Mouse (Mus musculus) heart, adult 18-20 months (tissue): ENCODE measurements around the gene Rpl27a. TPM values are rescaled to one million over a fixed set of nuclear protein-coding genes. Genes with fewer than 3 reads are reported as not detected.

Experiments
- DNase-seq, 2 experiments: peaks; one replicate each; pipeline ENCODE4 v3.0.0; 2021 to 2022; ENCODE audit warnings: mixed read lengths in 1 of 2
- microRNA-seq, 2 experiments: library from miRNA; unstranded; fragments of <30 nt; microRNA quantifications; one replicate each; pipeline ENCODE4 v1.2.0; 2022
- total RNA-seq, 2 experiments: library from RNA; stranded (reverse); gene quantifications; 2 replicates each; pipeline ENCODE4 v1.2.3; 2021

The Rpl27a gene
- total RNA-seq, 2 experiments from 2014 or later, result 93.0 to 99.0 TPM

DNA sequence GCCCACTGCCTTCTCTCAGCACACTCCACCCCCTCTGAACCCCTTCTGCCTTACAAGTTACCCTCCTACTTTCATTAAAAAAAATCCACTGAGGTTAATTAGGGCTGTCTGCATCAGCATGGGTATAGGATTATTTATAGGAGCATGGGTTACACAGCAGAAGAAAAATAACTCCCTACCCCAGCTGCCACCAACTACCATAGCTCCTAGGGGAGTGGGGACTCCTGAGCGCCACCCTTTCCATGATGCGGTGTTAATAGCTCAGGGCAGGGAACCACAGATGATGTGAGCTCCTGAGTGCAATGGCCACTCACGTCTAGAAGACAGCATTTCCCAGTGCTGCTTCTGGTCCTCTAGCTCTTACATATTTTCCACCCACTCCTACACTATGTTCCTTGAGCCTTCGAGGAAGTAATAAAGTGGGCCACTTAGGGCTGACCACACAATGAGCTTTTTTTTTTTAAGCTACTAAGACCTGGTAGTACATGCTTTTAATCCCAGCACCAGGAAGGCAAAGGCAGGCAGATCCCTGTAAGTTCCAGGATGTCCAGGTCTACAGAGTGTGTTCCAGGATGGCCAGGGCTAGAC lies 44.9 kb downstream of the Rpl27a start:
- DNase-seq, result no peak

DNA sequence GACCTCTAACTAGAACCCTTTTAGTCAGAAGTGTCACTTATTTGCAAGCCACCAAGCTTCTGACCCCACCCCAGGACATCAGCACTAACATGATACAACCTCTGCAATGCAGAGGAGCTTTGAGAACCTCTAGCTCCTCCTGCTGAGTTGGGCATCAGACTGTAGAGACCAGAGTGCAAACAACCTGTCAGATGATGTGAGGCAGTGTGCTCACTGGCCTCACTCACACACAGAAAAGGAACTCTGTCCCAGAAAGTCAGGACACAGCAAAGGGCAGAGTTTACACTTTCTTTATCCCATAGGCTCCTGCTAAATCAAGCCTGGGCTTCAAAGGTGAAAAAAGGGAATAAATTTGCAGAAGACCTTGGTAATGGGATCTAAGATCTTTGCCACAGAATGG lies 47.4 kb downstream of the Rpl27a start:
- no peak for DNase-seq

DNA sequence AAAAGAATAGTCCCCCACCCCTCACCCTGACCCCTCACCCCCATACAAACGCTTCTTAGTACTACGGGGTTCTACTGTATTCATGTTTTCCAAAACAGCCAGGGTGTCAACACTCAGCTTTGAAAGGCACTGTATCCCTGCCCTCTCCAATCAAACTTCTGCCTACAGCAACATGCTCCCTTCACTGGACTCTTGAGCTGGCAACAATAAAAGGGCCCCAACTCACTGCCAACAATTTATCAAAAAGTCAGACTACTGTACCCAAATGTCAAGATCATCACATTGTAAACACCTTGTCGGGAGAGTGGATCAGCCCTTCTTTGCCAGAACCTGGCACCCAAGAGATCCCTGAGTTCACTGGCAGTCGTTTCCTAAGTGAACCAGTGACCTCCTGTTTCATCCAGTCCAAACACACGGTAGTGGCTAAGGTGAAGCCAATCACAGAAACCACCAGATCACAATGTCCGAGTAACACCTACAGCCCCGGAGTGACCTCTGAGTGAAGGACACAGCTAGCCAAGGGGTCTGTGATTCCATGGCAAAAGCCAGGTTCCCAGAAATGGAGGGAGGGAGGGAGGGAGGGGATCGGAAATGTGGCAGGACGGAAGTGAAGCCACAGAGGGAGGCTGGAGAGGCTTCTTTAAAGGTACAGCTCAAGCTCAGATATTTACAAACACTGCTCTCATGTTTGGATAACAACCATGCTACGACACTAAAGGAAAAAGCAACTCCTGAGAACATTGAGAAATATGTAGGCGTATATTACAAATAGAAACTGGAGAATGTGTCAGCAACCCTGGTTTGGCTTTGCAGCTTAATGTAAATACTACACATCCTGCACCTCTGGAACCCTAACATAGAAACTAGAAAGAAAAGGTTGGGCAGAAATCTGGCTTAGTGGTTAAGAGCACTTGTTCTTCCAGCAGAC lies 48.2 kb downstream of the Rpl27a start:
- no peak for DNase-seq

DNA sequence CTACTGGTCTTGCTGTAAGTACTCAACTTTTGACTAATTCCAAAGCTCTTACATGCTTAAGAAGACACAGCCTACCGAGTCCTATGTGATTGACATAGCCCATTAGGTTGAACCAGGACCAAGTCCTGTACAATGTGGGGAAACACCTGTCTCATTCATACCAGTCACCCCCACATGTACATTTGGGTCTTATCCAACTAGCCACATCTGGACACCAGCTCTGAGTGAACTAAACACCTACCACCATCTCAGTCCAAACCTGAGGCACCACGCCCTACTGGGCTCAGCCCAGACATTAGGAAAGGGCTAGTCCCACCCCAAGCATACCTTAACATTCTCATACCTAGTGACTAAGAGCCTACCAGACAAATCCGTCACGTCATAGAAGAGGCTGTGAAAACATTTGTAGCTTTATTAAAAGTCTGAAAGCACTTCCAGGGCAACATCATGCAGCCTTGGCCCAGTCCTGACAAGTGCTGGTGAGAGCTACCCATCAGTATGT lies 49.5 kb downstream of the Rpl27a start:
- no peak for DNase-seq

Small RNA genes within 50 kb of the gene (microRNA-seq; reads per million reads assigned to microRNA genes)
- gene Gm47284, result 0 reads per million in 2 experiments

Other genes starting within 250 kb of the Rpl27a start
- gene Stk33, start 80.1 kb upstream of the Rpl27a start, total RNA-seq, result under 1 TPM in 1 of 2 experiments, not detected in 1; 0.33 TPM
- gene Trim66, start 11.0 kb upstream of the Rpl27a start, total RNA-seq, result under 1 TPM; 0.07 to 0.23 TPM
- gene St5, start 184.5 kb downstream of the Rpl27a start, total RNA-seq, result 10 to 100 TPM; 19.3 to 27.9 TPM
- 10 to 100 TPM; 13.5 to 14.7 TPM for gene Akip1, start 184.5 kb downstream of the Rpl27a start, total RNA-seq
- gene BC051019, start 204.7 kb downstream of the Rpl27a start, total RNA-seq, result under 1 TPM in 1 of 2 experiments, not detected in 1; 0.64 TPM
- gene Ascl3, start 212.6 kb downstream of the Rpl27a start, total RNA-seq, result not detected
- gene Tmem9b, start 233.7 kb downstream of the Rpl27a start, total RNA-seq, result 10 to 100 TPM; 29.2 to 31.1 TPM